Mouse (Mus musculus) liver, embryonic 14.5 days (tissue): ENCODE measurements around the gene Padi1. TPM values are rescaled to one million over a fixed set of nuclear protein-coding genes. Genes with fewer than 3 reads are reported as not detected.

Source experiments
- ATAC-seq: fragments of 200-750 bp; cut with Nextera tagmentation; 2 replicates; pipeline ENCODE4 v1.8.0; 2017; ENCODE audit warnings: moderate number of reproducible peaks, mild to moderate bottlenecking, moderate library complexity; ENCODE audit not compliant: insufficient read depth
- DNase-seq, 3 experiments: peaks; one replicate each; pipeline ENCODE4 v3.0.0-alpha.2; 2012 to 2013; ENCODE audit warnings: low read depth in 3 of 3, low spot score in 3 of 3
- H3K27ac ChIP-seq: fragments of 300-500 bp; sonication (generic); 2 replicates; pipeline ENCODE4 v1.5.1; 2014; ENCODE audit warnings: moderate library complexity, mild to moderate bottlenecking, control low read depth, inconsistent platforms
- H3K27me3 ChIP-seq: fragments of 300-500 bp; sonication (generic); 2 replicates; pipeline ENCODE4 v1.6.1; 2014; ENCODE audit warnings: mild to moderate bottlenecking, low read length, moderate library complexity; ENCODE audit not compliant: control insufficient read depth, insufficient read depth
- H3K36me3 ChIP-seq: fragments of 300-500 bp; sonication (generic); replicated peaks from 2 replicates; pipeline ENCODE4 v1.6.1; 2014; ENCODE audit warnings: low read depth; ENCODE audit not compliant: control insufficient read depth, insufficient read depth
- H3K4me1 ChIP-seq, 2 experiments: fragments of 200-500 bp in 1 of 2; fragments of 300-500 bp in 1 of 2; sonication (generic) in 1 of 2; replicated peaks; 2 replicates each; pipeline ENCODE4 v1.6.1; 2012 to 2014; ENCODE audit warnings: antibody characterized with exemption in 1 of 2, inconsistent platforms in 1 of 2, low read length in 1 of 2; ENCODE audit not compliant: control insufficient read depth in 2 of 2, insufficient read depth in 2 of 2
- H3K4me2 ChIP-seq: fragments of 300-500 bp; sonication (generic); 2 replicates; pipeline ENCODE4 v1.6.1; 2014; ENCODE audit warnings: low read depth, mild to moderate bottlenecking, control low read depth, moderate library complexity
- H3K4me3 ChIP-seq, 2 experiments: fragments of 200-500 bp in 1 of 2; fragments of 300-500 bp in 1 of 2; sonication (generic) in 1 of 2; 2 replicates each; pipeline ENCODE4 v1.5.1; 2012 to 2014; ENCODE audit warnings: low read depth in 2 of 2, low read length in 2 of 2, mild to moderate bottlenecking in 2 of 2, control low read depth in 1 of 2, inconsistent platforms in 1 of 2, moderate library complexity in 1 of 2; ENCODE audit not compliant: insufficient read depth in 1 of 2
- H3K9ac ChIP-seq: fragments of 300-500 bp; sonication (generic); replicated peaks from 2 replicates; pipeline ENCODE4 v1.6.1; 2014; ENCODE audit warnings: mild to moderate bottlenecking, control low read depth, moderate library complexity
- H3K9me3 ChIP-seq: fragments of 300-500 bp; sonication (generic); 2 replicates; pipeline ENCODE4 v1.6.1; 2016; ENCODE audit warnings: low read length, mixed read lengths; ENCODE audit not compliant: control insufficient read depth
- CTCF ChIP-seq: IDR thresholded peaks from 2 replicates; pipeline ENCODE4 v1.5.1; 2016; ENCODE audit warnings: antibody characterized with exemption, low read depth, control low read depth
- EP300 ChIP-seq: IDR thresholded peaks from 2 replicates; pipeline ENCODE4 v1.6.1; 2016; ENCODE audit warnings: antibody characterized with exemption, low read depth
- WGBS: fragments of 180-500 bp; shearing (Covaris S2); extraction: QIAGEN DNeasy Blood & Tissue Kit; methylation state at CpG from one replicate; pipeline ENCODE4 v1.1.7; 2014; ENCODE audit not compliant: insufficient replicate concordance; 5-methylcytosine and 5-hydroxymethylcytosine counted together
- polyA plus RNA-seq, 2 experiments: library from polyadenylated mRNA; depleted of rRNA in 1 of 2; stranded (reverse) in 1 of 2; unstranded in 1 of 2; fragments of >200 nt; fragmentation: Nextera tagmentation in 1 of 2; extraction: Ambion mirVana in 1 of 2; gene quantifications; 2 replicates each; pipeline versions ENCODE4 v1.2.1 to v1.2.3; 2012 to 2014

The Padi1 gene
- polyA plus RNA-seq, 2 experiments: 0.01 TPM; not detected in 1

- Histone ChIP-seq H3K9me3 (no peaks in the 10 kb centered on the region), H3K9ac (no peak overlapping the region), H3K36me3 (no peaks in the 10 kb centered on the region), H3K4me2 (no peak overlapping the region), H3K4me3 (no peak overlapping the region), H3K27me3 (peaks cover 19% of the 10 kb centered on the region), H3K27ac (no peak overlapping the region), H3K4me1 (peaks cover 9% of the 10 kb centered on the region in 2 experiments; a peak in 2 of 4 replicates)
- TF ChIP-seq EP300 (no peak), CTCF (no peak)
- DNase-seq: no peak
- ATAC-seq: no peak
- WGBS: 65% methylated on average over 11 of the region's 11 CpGs
Measured at GRCm38 (mm10) chr4:140873011-140873410, 27.4 kb upstream of the Padi1 start.

- Histone ChIP-seq H3K27me3 (peaks cover 19% of the 10 kb centered on the region), H3K4me1 (peaks cover 9 to 12% of the 10 kb centered on the region in 2 experiments; a peak in 2 of 4 replicates), H3K4me3 (no peak overlapping the region), H3K36me3 (no peaks in the 10 kb centered on the region), H3K4me2 (no peak overlapping the region), H3K27ac (no peak overlapping the region), H3K9ac (no peak overlapping the region; the same call in 1 of the 2 replicates), H3K9me3 (no peaks in the 10 kb centered on the region)
- 75% methylated on average over 5 of the region's 5 CpGs for WGBS
- no peak for TF ChIP-seq EP300
- DNase-seq (no peak), ATAC-seq (no peak)
Measured at GRCm38 (mm10) chr4:140872686-140872992, 27.1 kb upstream of the Padi1 start.

GRCm38 (mm10) chr4:140871851-140872685 is 26.5 kb upstream of the Padi1 start:
- Histone ChIP-seq H3K9ac (no peak overlapping the region; the same call in 1 of the 2 replicates), H3K9me3 (no peaks in the 10 kb centered on the region), H3K4me2 (no peak overlapping the region), H3K36me3 (no peaks in the 10 kb centered on the region), H3K4me3 (no peak overlapping the region), H3K4me1 (peaks cover 9 to 14% of the 10 kb centered on the region in 2 experiments; a peak in 2 of 4 replicates), H3K27me3 (peaks cover 16% of the 10 kb centered on the region), H3K27ac (no peak overlapping the region)
- ATAC-seq: no peak
- DNase-seq: no peak
- TF ChIP-seq EP300 (no peak), CTCF (0 out of 2 replicates have a peak, but pooled peaks have one; percentile 12)
- WGBS: 53% methylated on average over 8 of the region's 8 CpGs

- Histone ChIP-seq H3K4me3 (no peak overlapping the region), H3K27ac (no peak overlapping the region), H3K36me3 (no peaks in the 10 kb centered on the region), H3K4me1 (peaks cover 9 to 14% of the 10 kb centered on the region in 2 experiments; a peak in 2 of 4 replicates), H3K9me3 (no peaks in the 10 kb centered on the region), H3K9ac (no peak overlapping the region), H3K27me3 (peaks cover 14% of the 10 kb centered on the region), H3K4me2 (no peak overlapping the region)
- no peak for TF ChIP-seq CTCF
- no peak for TF ChIP-seq EP300
- ATAC-seq: no peak
- DNase-seq: no peak
- 74% methylated on average over 3 of the region's 3 CpGs for WGBS
Measured at GRCm38 (mm10) chr4:140871376-140871775, 25.8 kb upstream of the Padi1 start.

- no peak overlapping the region for H3K9ac ChIP-seq
- no peak overlapping the region for H3K4me3 ChIP-seq
- DNase-seq (no peak), ATAC-seq (no peak)
- H3K9me3 ChIP-seq: no peaks in the 10 kb centered on the region
- no peak overlapping the region for H3K4me2 ChIP-seq
- H3K27ac ChIP-seq: no peak overlapping the region
- TF ChIP-seq EP300 (no peak), CTCF (no peak)
- H3K27me3 ChIP-seq: peaks cover 14% of the 10 kb centered on the region
- no peaks in the 10 kb centered on the region for H3K36me3 ChIP-seq
- H3K4me1 ChIP-seq: peaks cover 9 to 14% of the 10 kb centered on the region in 2 experiments; a peak in 2 of 4 replicates
- 60% methylated on average over 7 of the region's 7 CpGs for whole genome bisulfite sequencing
Measured at GRCm38 (mm10) chr4:140870876-140871275, 25.3 kb upstream of the Padi1 start.
